Mouse (Mus musculus): ENCODE data around the gene Gbp9. TPM values are rescaled to one million over a fixed set of nuclear protein-coding genes. Genes with fewer than 3 reads are reported as not detected.
"Not testable (repeated sequence)": the region's sequence is repeated elsewhere in the genome, so short reads cannot be mapped to it uniquely, and the experiment has no call there.

Gene Gbp9
- 0.86 and 1.1 TPM in 2 replicates for polyA plus RNA-seq (2015; fragmentation: Nextera tagmentation; extraction: Ambion mirVana)

DNA sequence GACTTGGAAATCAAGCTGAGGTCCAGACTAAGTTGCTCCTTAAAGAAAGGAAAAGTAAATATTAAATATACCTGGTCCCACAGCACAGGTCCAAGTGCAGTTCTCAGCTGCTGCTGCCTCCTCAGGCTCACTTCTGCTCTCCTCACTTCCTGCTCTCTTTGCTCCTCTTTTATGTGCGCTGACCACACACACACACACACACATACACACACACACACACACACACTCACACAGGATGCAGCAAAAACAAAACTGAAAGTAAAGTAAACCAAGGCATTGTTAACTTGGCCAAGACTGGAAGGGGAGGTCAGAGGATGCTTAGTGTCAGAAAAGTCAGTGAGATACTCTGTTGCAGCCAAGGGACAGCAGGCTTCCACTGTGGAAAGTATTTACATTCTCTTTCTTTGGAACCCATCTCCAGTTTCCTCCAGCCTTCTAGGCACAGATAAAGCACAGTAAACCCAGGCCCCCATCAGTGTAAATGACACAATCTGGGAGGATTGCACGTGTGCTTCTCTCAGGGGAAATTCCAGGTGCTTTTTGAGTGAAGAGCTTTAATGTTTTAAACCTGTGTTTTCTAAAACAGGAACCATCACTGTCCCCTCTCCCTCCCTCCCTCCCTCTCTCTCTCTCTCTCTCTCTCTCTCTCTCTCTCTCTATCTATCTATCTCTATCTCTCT, at the start of gene Gbp9, which contains the start of the genes Gbp8 and Gbp4:
Gene Gbp9 (minus strand): TSS at position 131 of the 680 bp plus-strand sequence.
Gene Gbp8 (minus strand): TSS at position 132 of the 680 bp plus-strand sequence.
Gene Gbp4 (minus strand): TSS at position 178 of the 680 bp plus-strand sequence.
- not testable (repeated sequence) for ATAC-seq; H3K9ac ChIP-seq (ENCODE audit: low read depth, low read length); H3K4me1 ChIP-seq (ENCODE audit: control insufficient read depth, insufficient read depth, low read length); H3K4me2 ChIP-seq (ENCODE audit: low read length); H3K36me3 ChIP-seq (ENCODE audit: control insufficient read depth, insufficient read depth, low read length); H3K27me3 ChIP-seq (ENCODE audit: control insufficient read depth, insufficient read depth, low read depth, low read length); H3K4me3 ChIP-seq (ENCODE audit: low read depth, low read length); H3K9me3 ChIP-seq (replicated peaks; ENCODE audit: control insufficient read depth, low read length, poor library complexity, severe bottlenecking); H3K27ac ChIP-seq (ENCODE audit: low read length)
- WGBS, result 38% methylated on average over 2 of the region's 2 CpGs

DNA sequence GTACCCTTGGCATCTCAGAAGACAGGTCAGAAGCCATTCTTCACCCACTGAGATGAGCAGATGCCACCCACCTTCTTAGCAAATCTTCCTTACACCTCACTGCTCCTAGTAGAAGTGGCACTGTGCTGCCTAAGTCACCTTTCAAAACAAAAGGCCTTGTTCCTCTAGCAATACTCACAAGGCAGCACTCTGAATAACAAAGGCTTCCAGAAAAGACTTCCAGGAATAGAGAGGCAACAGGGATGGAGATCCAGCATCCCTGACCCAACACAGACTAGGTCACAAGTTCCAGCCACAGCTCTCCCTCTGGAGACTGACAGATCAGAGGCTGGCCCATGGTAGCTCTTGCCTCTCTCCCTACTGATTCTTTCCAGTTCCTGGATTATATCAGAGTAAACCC, 42.1 kb upstream of the Gbp9 start:
- Histone ChIP-seq H3K27me3 (ENCODE audit: control insufficient read depth, insufficient read depth, low read depth, low read length) (no peaks in the 10 kb centered on the region), H3K4me3 (ENCODE audit: low read depth, low read length) (no peak overlapping the region), H3K27ac (ENCODE audit: low read length) (no peak overlapping the region), H3K9ac (ENCODE audit: low read depth, low read length) (no peak overlapping the region), H3K9me3 (replicated peaks; ENCODE audit: control insufficient read depth, low read length, poor library complexity, severe bottlenecking) (no peaks in the 10 kb centered on the region), H3K4me2 (ENCODE audit: low read length) (no peak overlapping the region), H3K4me1 (ENCODE audit: control insufficient read depth, insufficient read depth, low read length) (no peaks in the 10 kb centered on the region), H3K36me3 (ENCODE audit: control insufficient read depth, insufficient read depth, low read length) (no peaks in the 10 kb centered on the region)
- ATAC-seq, result no peak

DNA sequence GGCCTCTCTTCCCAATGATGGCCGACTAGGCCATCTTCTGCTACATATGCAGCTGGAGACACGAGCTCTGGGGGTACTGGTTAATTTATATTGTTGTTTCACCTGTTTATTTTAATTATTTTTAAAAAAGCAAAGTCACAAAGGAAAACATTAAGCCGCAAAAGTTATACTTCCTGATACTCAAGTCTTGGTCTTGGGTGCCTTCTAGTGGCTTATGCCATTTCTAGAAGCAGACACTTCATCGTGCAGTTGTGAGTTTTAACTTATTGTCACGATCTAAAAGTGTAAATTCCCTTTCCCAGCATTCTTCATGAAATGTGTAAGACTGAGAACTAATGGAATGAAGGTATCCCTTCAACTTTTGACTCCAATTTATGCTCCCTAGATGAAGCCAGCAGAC, 17.2 kb upstream of the Gbp9 start:
- H3K9me3 ChIP-seq (replicated peaks; ENCODE audit: control insufficient read depth, low read length, poor library complexity, severe bottlenecking), result no peaks in the 10 kb centered on the region
- H3K4me3 ChIP-seq (ENCODE audit: low read depth, low read length), result no peak overlapping the region
- no peak overlapping the region for H3K27ac ChIP-seq (ENCODE audit: low read length)
- no peak for ATAC-seq
- no peaks in the 10 kb centered on the region for H3K27me3 ChIP-seq (ENCODE audit: control insufficient read depth, insufficient read depth, low read depth, low read length)
- no peaks in the 10 kb centered on the region for H3K4me1 ChIP-seq (ENCODE audit: control insufficient read depth, insufficient read depth, low read length)
- no peak overlapping the region for H3K4me2 ChIP-seq (ENCODE audit: low read length)
- H3K36me3 ChIP-seq (ENCODE audit: control insufficient read depth, insufficient read depth, low read length), result no peaks in the 10 kb centered on the region
- 78% methylated on average over 5 of the region's 5 CpGs for WGBS
- H3K9ac ChIP-seq (ENCODE audit: low read depth, low read length), result no peak overlapping the region

- no peaks in the 10 kb centered on the region for H3K36me3 ChIP-seq (ENCODE audit: control insufficient read depth, insufficient read depth, low read length)
- H3K4me2 ChIP-seq (ENCODE audit: low read length), result no peak overlapping the region
- no peak overlapping the region for H3K9ac ChIP-seq (ENCODE audit: low read depth, low read length)
- no peaks in the 10 kb centered on the region for H3K9me3 ChIP-seq (replicated peaks; ENCODE audit: control insufficient read depth, low read length, poor library complexity, severe bottlenecking)
- no peak for ATAC-seq
- no peaks in the 10 kb centered on the region for H3K27me3 ChIP-seq (ENCODE audit: control insufficient read depth, insufficient read depth, low read depth, low read length)
- H3K4me1 ChIP-seq (ENCODE audit: control insufficient read depth, insufficient read depth, low read length), result no peaks in the 10 kb centered on the region
- no peak overlapping the region for H3K27ac ChIP-seq (ENCODE audit: low read length)
- no peak overlapping the region for H3K4me3 ChIP-seq (ENCODE audit: low read depth, low read length)
These were observed 14.7 kb upstream of the Gbp9 start for GRCm38 (mm10) chr5:105154049-105154448.

DNA sequence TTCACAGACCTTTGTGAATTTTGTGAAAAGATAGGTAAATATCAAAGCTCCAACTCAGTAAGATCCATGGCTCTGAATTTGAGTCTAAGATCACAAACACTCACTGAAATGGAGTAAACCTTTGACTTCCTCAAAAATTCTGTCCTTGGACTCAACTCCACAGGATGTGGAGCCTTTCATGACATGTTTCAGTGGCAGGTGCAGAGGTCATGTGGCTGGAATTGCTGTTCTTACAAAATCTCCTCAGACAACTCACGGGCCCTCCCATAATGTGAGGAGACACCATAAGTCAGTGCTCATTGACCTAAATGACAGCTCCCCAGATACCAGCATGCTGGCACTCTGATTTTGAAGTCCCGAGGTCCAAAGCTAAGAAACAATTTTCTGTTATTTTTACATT, 8.7 kb upstream of the Gbp9 start:
- not testable (repeated sequence) for H3K4me3 ChIP-seq (ENCODE audit: low read depth, low read length); H3K36me3 ChIP-seq (ENCODE audit: control insufficient read depth, insufficient read depth, low read length); H3K9ac ChIP-seq (ENCODE audit: low read depth, low read length); H3K9me3 ChIP-seq (replicated peaks; ENCODE audit: control insufficient read depth, low read length, poor library complexity, severe bottlenecking); H3K27ac ChIP-seq (ENCODE audit: low read length); H3K4me1 ChIP-seq (ENCODE audit: control insufficient read depth, insufficient read depth, low read length); ATAC-seq; H3K4me2 ChIP-seq (ENCODE audit: low read length); H3K27me3 ChIP-seq (ENCODE audit: control insufficient read depth, insufficient read depth, low read depth, low read length)
- 68% methylated on average over 2 of the region's 2 CpGs for whole genome bisulfite sequencing

DNA sequence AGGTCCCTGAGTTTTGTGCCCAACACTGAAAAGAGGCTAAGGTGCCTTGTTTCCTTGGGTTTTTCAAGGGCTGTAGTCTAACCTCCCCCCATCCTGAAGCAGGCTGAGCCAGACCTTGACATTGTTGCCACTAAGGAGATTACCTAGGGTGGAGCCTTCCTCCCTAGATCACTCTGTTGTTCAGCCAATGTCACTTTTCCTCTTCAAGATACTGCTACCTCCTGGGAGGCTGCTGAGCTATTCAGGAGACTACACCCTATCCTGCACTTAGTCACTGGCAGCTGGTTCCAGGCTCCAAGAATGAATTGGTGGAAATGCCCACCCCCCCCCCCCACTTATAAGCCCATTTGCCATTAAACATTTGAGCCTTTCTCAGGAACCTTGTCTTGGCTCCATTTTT, 7.1 kb upstream of the Gbp9 start:
- Histone ChIP-seq H3K4me3 (ENCODE audit: low read depth, low read length) (no peak overlapping the region), H3K9me3 (replicated peaks; ENCODE audit: control insufficient read depth, low read length, poor library complexity, severe bottlenecking) (no peaks in the 10 kb centered on the region), H3K27ac (ENCODE audit: low read length) (no peak overlapping the region), H3K27me3 (ENCODE audit: control insufficient read depth, insufficient read depth, low read depth, low read length) (no peaks in the 10 kb centered on the region), H3K9ac (ENCODE audit: low read depth, low read length) (no peak overlapping the region), H3K4me1 (ENCODE audit: control insufficient read depth, insufficient read depth, low read length) (no peaks in the 10 kb centered on the region), H3K4me2 (ENCODE audit: low read length) (no peak overlapping the region), H3K36me3 (ENCODE audit: control insufficient read depth, insufficient read depth, low read length) (no peaks in the 10 kb centered on the region)
- ATAC-seq, result no peak

- H3K36me3 ChIP-seq (ENCODE audit: control insufficient read depth, insufficient read depth, low read length); ATAC-seq; H3K4me2 ChIP-seq (ENCODE audit: low read length); H3K9ac ChIP-seq (ENCODE audit: low read depth, low read length); H3K27me3 ChIP-seq (ENCODE audit: control insufficient read depth, insufficient read depth, low read depth, low read length); H3K4me3 ChIP-seq (ENCODE audit: low read depth, low read length); H3K4me1 ChIP-seq (ENCODE audit: control insufficient read depth, insufficient read depth, low read length); H3K9me3 ChIP-seq (replicated peaks; ENCODE audit: control insufficient read depth, low read length, poor library complexity, severe bottlenecking); H3K27ac ChIP-seq (ENCODE audit: low read length): not testable (repeated sequence)
- 50% methylated on average over 3 of the region's 3 CpGs for WGBS
These were observed 6.4 kb upstream of the Gbp9 start for GRCm38 (mm10) chr5:105145731-105146130.

DNA sequence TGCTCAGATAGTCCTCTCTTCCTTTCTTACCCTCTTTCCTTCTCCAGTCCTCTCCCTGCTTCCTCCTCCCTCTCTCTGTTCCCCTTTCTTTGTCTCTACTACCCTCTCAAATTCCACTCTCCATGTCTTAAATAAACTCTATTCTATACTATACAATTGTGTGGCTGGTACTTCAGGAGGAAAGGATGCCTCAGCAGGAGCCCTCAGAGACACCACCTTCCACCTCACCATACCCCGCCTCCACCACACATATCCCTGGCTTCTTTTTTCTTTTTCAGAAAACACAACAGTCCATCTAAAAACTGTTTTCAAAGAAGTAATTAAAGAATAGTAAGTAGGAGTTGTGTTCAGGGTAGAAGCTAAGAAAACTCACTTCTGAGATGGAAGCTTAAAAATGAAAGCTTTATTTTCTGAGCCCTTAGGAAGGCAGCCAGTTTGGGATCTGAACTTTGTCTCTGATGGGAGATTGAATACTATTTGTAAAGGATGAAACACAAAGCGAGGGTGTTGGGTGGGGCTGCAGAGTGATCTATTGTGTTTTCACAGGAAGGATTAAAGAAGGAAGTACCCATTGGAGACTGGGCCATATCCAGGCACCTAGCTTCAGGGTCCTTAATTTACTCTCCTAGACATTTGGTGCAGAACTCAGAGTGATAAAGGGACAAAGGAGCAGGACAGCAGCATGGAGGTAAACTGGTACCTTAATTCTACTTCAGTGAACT, 911 bp upstream of the Gbp9 start:
- not testable (repeated sequence) for H3K27ac ChIP-seq (ENCODE audit: low read length); H3K36me3 ChIP-seq (ENCODE audit: control insufficient read depth, insufficient read depth, low read length); H3K4me1 ChIP-seq (ENCODE audit: control insufficient read depth, insufficient read depth, low read length); H3K9ac ChIP-seq (ENCODE audit: low read depth, low read length); ATAC-seq; H3K27me3 ChIP-seq (ENCODE audit: control insufficient read depth, insufficient read depth, low read depth, low read length); H3K4me2 ChIP-seq (ENCODE audit: low read length); H3K9me3 ChIP-seq (replicated peaks; ENCODE audit: control insufficient read depth, low read length, poor library complexity, severe bottlenecking); H3K4me3 ChIP-seq (ENCODE audit: low read depth, low read length)
- WGBS, result 39% methylated on average over 2 of the region's 2 CpGs

DNA sequence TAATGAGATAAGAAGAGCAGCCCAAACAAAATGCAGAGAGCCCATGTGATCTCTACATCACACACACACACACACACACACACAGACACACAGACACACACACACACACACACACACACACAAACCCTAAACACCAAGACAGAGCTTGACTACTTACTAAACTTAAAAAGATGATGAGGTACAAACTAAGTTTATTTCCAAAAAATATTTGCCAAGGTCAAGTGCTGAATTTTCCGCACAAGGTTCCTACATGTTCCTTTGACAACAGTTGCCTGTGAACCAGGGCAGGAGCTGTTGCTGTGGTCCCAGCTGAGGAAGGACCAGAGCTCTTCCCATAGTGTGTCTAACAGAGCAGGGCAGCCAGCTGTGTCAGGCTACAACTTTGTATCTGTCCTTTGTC, 433 bp downstream of the Gbp9 start:
- H3K4me3 ChIP-seq (ENCODE audit: low read depth, low read length), result no peak overlapping the region
- H3K4me1 ChIP-seq (ENCODE audit: control insufficient read depth, insufficient read depth, low read length), result no peaks in the 10 kb centered on the region
- H3K27me3 ChIP-seq (ENCODE audit: control insufficient read depth, insufficient read depth, low read depth, low read length), result no peaks in the 10 kb centered on the region
- no peaks in the 10 kb centered on the region for H3K36me3 ChIP-seq (ENCODE audit: control insufficient read depth, insufficient read depth, low read length)
- H3K9ac ChIP-seq (ENCODE audit: low read depth, low read length), result no peak overlapping the region
- no peaks in the 10 kb centered on the region for H3K9me3 ChIP-seq (replicated peaks; ENCODE audit: control insufficient read depth, low read length, poor library complexity, severe bottlenecking)
- 69% methylated on average over 1 of the region's 1 CpGs for WGBS
- H3K27ac ChIP-seq (ENCODE audit: low read length), result no peak overlapping the region
- no peak for ATAC-seq
- H3K4me2 ChIP-seq (ENCODE audit: low read length), result no peak overlapping the region
